ENCODE assay signal across 9 mouse cellular contexts in the genomic region with DNA sequence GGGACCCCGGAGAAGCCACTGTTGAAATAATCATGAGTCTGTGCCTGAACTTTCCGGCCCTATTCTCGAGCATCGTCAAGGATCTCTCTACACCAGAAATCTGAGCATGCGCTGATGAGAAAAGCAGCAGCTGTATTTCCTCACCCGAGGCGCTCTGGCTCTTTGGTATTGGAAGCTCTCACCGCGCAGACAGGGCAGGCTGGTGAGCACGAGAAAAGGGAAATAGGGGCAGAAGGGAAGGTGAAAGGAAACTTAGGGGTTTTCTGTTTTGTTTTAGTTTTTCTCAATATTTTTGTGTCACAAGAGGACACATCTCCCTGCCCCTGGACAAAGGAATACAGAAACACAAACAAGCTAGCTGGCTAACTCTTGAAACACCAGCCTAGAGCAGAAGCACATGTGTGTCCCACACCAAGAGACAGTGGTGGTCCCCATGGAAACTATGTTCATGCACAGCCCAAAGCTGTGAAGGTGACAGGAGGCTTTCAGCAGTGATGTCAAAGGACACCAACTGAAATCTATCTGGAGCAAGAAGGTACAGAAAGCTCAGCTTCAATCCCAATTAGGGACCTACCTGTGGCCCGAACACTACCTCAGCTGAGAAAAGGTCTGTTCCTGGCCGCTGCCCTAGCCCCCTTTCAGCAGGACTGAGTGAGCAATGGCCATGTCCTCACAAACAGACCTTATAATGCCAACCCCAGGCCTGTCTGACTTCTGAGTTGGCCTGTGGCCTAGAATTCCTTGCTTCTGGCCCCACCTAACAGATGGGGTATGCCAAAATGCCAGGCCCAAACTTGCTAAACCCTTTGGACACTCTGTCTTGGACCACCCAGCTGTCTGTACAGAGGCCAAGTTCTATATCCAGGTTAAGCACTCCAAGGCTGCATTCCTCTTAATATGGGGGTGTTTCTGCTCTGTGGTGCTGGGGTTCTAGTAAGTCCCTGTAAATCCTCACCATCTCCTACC.
DNase-seq lines count a peak whose midpoint lies in the region; ATAC-seq and TF ChIP-seq lines count a peak whose summit lies in the region.
"Had no signal": no experiment of that assay in that cellular context is flagged by ENCODE, and none has a peak within 500 bp of the region (broad histone marks: within the 10 kb centered on the region; RNA-seq: fewer than 3 reads in every experiment).

No protein-coding gene starts in this region.

- 0 out of 2 replicates have a peak overlapping the region, but pooled peaks have one; percentile 50 for H3K27ac ChIP-seq in hindbrain, embryonic 10.5 days
- H3K27ac ChIP-seq in hindbrain, embryonic 11.5 days (ENCODE audit: low read depth, low read length), result no peak overlapping the region
- H3K27ac ChIP-seq in bone marrow, adult 2 months (ENCODE audit: control insufficient read depth, insufficient read depth, low read depth, low read length, poor library complexity), result peak overlapping the region; percentile 19
- no peak overlapping the region for H3K27ac ChIP-seq in forebrain, postnatal 0 days (ENCODE audit: low read depth, low read length)
- peak overlapping the region; percentile 48; the same call in 1 of the 2 replicates for H3K27ac ChIP-seq in lung, embryonic 16.5 days (ENCODE audit: low read length)
- H3K27ac ChIP-seq: macrophage had no signal

- no peak overlapping the region for H3K9ac ChIP-seq in hindbrain, embryonic 11.5 days (ENCODE audit: low read depth, low read length)
- no peak overlapping the region for H3K9ac ChIP-seq in forebrain, postnatal 0 days
- H3K9ac ChIP-seq in lung, embryonic 16.5 days (ENCODE audit: low read length), result 0 out of 2 replicates have a peak overlapping the region, but pooled peaks have one; percentile 5

- WGBS in hindbrain, embryonic 10.5 days, result 65% methylated on average over 12 of the region's 12 CpGs
- 56% methylated on average over 12 of the region's 12 CpGs for WGBS in hindbrain, embryonic 11.5 days
- 17% methylated on average over 12 of the region's 12 CpGs for WGBS in bone marrow, adult 2 months
- 52% methylated on average over 12 of the region's 12 CpGs for WGBS in forebrain, postnatal 0 days
- WGBS in lung, embryonic 16.5 days, result 18% methylated on average over 12 of the region's 12 CpGs

- peaks cover 26% of the 10 kb centered on the region for H3K4me1 ChIP-seq in hindbrain, embryonic 10.5 days (replicated peaks)
- no peaks in the 10 kb centered on the region for H3K4me1 ChIP-seq in hindbrain, embryonic 11.5 days (replicated peaks; ENCODE audit: control insufficient read depth, insufficient read depth, low read length)
- no peaks in the 10 kb centered on the region for H3K4me1 ChIP-seq in bone marrow, adult 2 months (ENCODE audit: control insufficient read depth, insufficient read depth, low read length)
- no peaks in the 10 kb centered on the region; the same call in 1 of the 2 replicates for H3K4me1 ChIP-seq in forebrain, postnatal 0 days (ENCODE audit: insufficient read depth)
- peaks cover 41% of the 10 kb centered on the region for H3K4me1 ChIP-seq in lung, embryonic 16.5 days (replicated peaks; ENCODE audit: control insufficient read depth, insufficient read depth, low read length)

- no peaks in the 10 kb centered on the region for H3K9me3 ChIP-seq in hindbrain, embryonic 10.5 days
- no peaks in the 10 kb centered on the region for H3K9me3 ChIP-seq in hindbrain, embryonic 11.5 days (ENCODE audit: control insufficient read depth, low read length)
- no peaks in the 10 kb centered on the region for H3K9me3 ChIP-seq in forebrain, postnatal 0 days (ENCODE audit: low read length)
- H3K9me3 ChIP-seq in lung, embryonic 16.5 days (ENCODE audit: control insufficient read depth, low read length), result no peaks in the 10 kb centered on the region

- H3K36me3 ChIP-seq in hindbrain, embryonic 10.5 days, result peaks cover 20% of the 10 kb centered on the region
- H3K36me3 ChIP-seq in hindbrain, embryonic 11.5 days (ENCODE audit: control insufficient read depth, insufficient read depth, low read length), result no peaks in the 10 kb centered on the region; the same call in 1 of the 2 replicates
- no peaks in the 10 kb centered on the region for H3K36me3 ChIP-seq in forebrain, postnatal 0 days (ENCODE audit: insufficient read depth)
- H3K36me3 ChIP-seq in lung, embryonic 16.5 days (ENCODE audit: control insufficient read depth, insufficient read depth, low read length), result no peaks in the 10 kb centered on the region

- TF ChIP-seq POLR2A in bone marrow, adult 2 months (IDR thresholded peaks at IDR 0.05; ENCODE audit: borderline replicate concordance, control insufficient read depth, low read depth, low read length), result no peak

- DNase-seq in hindbrain, embryonic 10.5 days (ENCODE audit: low spot score), result no peak
- DNase-seq in hindbrain, embryonic 11.5 days (ENCODE audit: low spot score), result no peak
- peak; percentile 50 for DNase-seq in forebrain, postnatal 0 days
- peak; percentile 2 for DNase-seq in induced T-regulatory cell, adult 2 months (ENCODE audit: low read depth)
- peak; percentile 46 for DNase-seq in testis, postnatal 10 days (ENCODE audit: low spot score)
- DNase-seq in layer of hippocampus, adult 8-10 months (ENCODE audit: low spot score in 2 of 2), result no peak

- no peak for TF ChIP-seq CTCF in bone marrow, adult 2 months (IDR thresholded peaks at IDR 0.05; ENCODE audit: control insufficient read depth, insufficient read depth, low read length)
- no peak for TF ChIP-seq CTCF in forebrain, postnatal 0 days (IDR thresholded peaks at IDR 0.05; ENCODE audit: low read depth)

- no peak for ATAC-seq in hindbrain, embryonic 11.5 days (ENCODE audit: low FRiP score)
- ATAC-seq in forebrain, postnatal 0 days, result peak; percentile 62; the same call in 1 of the 2 replicates
- peak; percentile 75 for ATAC-seq in lung, embryonic 16.5 days (ENCODE audit: low read depth)

- no peak overlapping the region for H3K4me3 ChIP-seq in hindbrain, embryonic 10.5 days
- H3K4me3 ChIP-seq in hindbrain, embryonic 11.5 days (ENCODE audit: low read depth, low read length), result no peak overlapping the region
- H3K4me3 ChIP-seq in bone marrow, adult 2 months (replicated peaks; ENCODE audit: control insufficient read depth, low read depth, low read length), result no peak overlapping the region
- H3K4me3 ChIP-seq in forebrain, postnatal 0 days (ENCODE audit: low read depth, low read length), result peak overlapping the region; percentile 21; the same call in 1 of the 2 replicates
- H3K4me3 ChIP-seq in lung, embryonic 16.5 days (ENCODE audit: low read length), result peak overlapping the region; percentile 11; the same call in 1 of the 2 replicates

- no peak overlapping the region for H3K4me2 ChIP-seq in hindbrain, embryonic 11.5 days (replicated peaks; ENCODE audit: low read depth, low read length)
- peak overlapping the region; percentile 33 for H3K4me2 ChIP-seq in forebrain, postnatal 0 days (ENCODE audit: low read depth)
- peak overlapping the region; percentile 43 for H3K4me2 ChIP-seq in lung, embryonic 16.5 days (ENCODE audit: low read depth, low read length)

- H3K27me3 ChIP-seq in hindbrain, embryonic 10.5 days (ENCODE audit: insufficient read depth, poor library complexity, severe bottlenecking), result no peaks in the 10 kb centered on the region
- no peaks in the 10 kb centered on the region for H3K27me3 ChIP-seq in hindbrain, embryonic 11.5 days (ENCODE audit: control insufficient read depth, insufficient read depth, low read length)
- no peaks in the 10 kb centered on the region for H3K27me3 ChIP-seq in forebrain, postnatal 0 days (ENCODE audit: insufficient read depth, low read length)
- H3K27me3 ChIP-seq in lung, embryonic 16.5 days (ENCODE audit: control insufficient read depth, insufficient read depth, low read depth, low read length), result no peaks in the 10 kb centered on the region

Comparison
In these comparisons a context has a peak if more than half of its experiments do, and no peak if none do; other contexts are left out.
1. H3K27ac ChIP-seq: peak in hindbrain, embryonic 10.5 days (single experiment), bone marrow, adult 2 months (single experiment) and lung, embryonic 16.5 days (single experiment); none in hindbrain, embryonic 11.5 days (single experiment) and forebrain, postnatal 0 days (single experiment).
2. DNase-seq: peak in forebrain, postnatal 0 days (single experiment), induced T-regulatory cell, adult 2 months (single experiment) and testis, postnatal 10 days (single experiment); none in hindbrain, embryonic 10.5 days (single experiment), hindbrain, embryonic 11.5 days (single experiment) and layer of hippocampus, adult 8-10 months (0 of 2).
3. H3K4me3 ChIP-seq: peak in forebrain, postnatal 0 days (single experiment) and lung, embryonic 16.5 days (single experiment); none in hindbrain, embryonic 10.5 days (single experiment), hindbrain, embryonic 11.5 days (single experiment) and bone marrow, adult 2 months (single experiment).